Mouse (Mus musculus): ENCODE data around the gene Copz1.

GRCm38 (mm10) chr15:103305792-103306645 lies 33.5 kb downstream of the Copz1 start:
- TF ChIP-seq CTCF (IDR thresholded peaks at IDR 0.05; ENCODE audit: extremely low read depth, insufficient read depth, insufficient read length, insufficient replicate concordance) (no peak), POLR2A (IDR thresholded peaks at IDR 0.05; ENCODE audit: low read depth, low read length) (no peak)
